Mouse (Mus musculus) cerebellum, adult 8-10 months (tissue): ENCODE measurements around the gene Sigmar1.
A peak's percentile ranks its signal among the peaks of the same experiment; 100 is the strongest.
"Not testable (repeated sequence)": the region's sequence is repeated elsewhere in the genome, so short reads cannot be mapped to it uniquely, and the experiment has no call there.

Source experiments
- DNase-seq: peaks from one replicate; pipeline ENCODE4 v3.0.0; 2022

Sigmar1 gene

DNA sequence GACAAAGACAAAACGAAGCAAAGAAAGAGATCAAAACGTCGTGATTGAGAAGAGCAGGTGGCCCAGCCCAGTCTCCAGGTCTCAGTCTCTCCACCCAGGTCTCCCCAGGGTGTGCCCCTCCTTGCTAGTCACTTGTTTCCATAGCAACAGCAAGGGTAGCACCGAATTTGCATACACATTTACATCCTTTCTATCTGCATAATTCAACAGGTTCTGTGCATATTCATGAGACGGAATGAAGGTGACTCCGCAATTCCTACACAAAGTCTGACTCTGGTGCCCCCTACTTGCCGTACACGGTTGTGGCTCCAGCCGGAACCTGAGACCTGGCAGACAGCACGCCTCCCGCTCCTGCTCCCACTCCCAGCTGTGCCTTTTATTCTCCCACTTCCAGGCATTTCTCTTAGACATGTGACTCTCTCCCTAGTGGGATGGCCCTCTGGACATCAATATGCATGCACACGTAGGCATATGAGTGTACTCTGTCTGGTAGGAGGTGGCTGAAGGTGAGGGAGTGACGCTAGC lies 48.9 kb downstream of the Sigmar1 start:
- DNase-seq = peak; percentile 78

DNA sequence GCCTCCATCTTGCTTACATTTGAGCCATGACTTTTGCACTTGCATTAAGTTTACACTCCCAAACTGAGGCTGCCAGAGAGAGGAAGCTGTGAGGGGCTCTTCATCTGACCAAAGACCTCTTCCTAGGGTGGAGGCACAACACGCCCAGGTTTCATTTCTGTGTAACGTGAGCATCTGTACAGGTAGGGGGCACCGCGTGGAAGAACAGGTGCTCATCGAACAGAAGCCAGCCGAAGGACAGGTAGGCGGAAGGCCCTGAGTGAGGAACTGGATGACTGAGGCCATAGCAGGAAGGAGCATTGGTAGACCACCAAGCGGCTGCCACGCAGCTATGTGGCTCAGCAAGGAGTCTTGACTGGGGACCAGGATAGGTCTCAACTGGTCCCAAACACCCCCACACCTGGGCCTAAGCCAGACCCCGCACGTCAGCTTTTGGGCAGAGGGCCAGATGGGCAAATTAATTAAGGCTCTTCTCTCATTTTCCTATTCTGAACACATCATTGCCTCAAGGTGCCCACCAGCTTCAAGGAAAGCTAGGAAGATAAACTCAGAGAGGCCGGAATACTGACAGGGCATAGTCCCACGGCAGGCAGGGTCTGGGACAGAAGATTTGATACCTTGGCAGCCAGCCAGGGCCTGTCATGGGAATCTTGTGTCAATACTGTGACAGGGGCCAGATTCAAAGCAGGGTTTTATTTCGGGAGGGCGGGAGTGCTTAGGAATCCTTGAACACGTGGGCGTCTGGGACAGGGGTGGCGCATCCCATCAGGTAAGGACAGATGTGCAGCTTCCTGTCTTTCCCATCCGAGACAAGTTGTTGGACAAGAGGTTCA lies 49.8 kb downstream of the Sigmar1 start:
- peak; percentile 41 for DNase-seq

DNA sequence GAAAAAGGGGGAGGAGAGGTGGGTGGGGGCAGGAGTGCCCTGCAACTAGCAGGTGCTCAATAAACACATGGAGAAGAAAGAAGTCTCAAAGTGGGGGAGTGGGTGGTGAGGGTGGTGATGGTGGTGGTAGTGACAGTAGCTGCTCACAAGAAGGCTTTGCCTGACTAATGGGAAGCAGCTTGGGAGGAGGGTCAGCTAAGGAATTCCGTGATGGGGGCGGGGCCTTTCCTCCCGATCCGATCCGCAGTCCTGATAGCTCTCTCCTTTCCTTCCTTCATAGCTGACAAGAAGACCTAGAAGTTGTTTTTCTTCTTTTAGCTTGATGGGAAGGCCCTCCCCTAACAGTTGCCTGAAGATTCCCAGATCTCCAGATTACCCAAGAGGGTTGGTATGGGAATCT lies 51.3 kb downstream of the Sigmar1 start:
- DNase-seq = no peak

DNA sequence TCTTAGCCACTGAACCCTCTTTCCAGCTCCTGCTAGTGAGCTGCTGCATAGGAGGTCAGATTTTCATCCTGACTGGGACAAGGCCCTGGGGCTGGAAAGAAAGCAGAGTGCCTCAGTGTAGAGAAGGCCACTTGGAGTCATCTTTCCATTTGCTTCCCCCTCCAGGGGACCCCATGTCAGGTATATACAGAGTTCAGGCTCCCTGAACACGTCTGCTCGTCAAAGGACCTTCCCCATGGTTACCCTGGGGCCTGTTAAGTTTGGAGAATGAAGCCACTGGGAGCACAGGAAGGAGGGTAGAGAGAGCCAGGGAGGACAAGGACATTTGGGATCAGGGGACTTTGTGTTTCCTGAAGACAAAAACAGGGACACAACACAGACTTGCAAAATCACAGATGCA lies 53.7 kb downstream of the Sigmar1 start:
- DNase-seq = not testable (repeated sequence)

DNA sequence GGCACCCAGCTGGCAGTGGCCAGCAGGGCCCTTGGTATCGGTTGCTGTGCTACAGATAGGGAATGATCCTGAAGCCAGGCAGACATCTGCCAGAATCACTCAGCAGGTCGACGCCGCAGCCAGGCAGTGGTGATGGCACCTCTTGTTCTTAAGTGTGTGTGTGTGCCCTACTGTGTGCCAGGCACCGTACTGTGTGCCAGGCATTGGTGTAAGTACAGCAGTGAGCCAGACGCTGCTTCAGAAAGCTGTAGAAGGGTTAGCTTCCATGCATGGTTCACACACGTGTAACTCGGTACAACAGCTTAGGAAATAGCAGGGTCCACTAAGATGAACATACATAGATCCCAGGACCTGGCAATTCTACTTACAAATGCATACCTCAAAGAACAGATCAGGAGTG lies 55.7 kb downstream of the Sigmar1 start:
- DNase-seq = not testable (repeated sequence)

DNA sequence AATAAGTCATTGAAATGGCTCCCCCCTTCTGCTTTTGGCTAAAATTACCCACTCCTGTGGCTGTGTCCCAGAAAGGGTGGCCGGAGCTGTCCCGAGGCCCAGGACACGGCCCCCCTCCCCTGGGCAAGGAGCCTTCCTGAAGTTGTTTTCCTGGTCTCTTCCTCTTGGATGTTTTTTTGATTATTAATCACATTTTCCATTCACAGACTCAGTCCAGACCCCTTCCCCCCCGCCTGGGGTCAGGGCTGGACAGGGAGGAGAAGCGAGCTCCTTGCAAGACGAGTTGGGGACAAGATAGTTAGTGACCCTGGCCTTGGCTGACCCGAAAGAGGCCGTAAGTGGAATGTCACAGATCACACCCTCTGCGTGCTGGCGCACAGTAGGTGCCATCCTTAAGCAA lies 56.2 kb downstream of the Sigmar1 start, which contains the start of gene Il11ra1:
TSS of gene Il11ra1 (plus strand) at position 207 of the 400 bp plus-strand sequence.
- peak; percentile 13 for DNase-seq

DNA sequence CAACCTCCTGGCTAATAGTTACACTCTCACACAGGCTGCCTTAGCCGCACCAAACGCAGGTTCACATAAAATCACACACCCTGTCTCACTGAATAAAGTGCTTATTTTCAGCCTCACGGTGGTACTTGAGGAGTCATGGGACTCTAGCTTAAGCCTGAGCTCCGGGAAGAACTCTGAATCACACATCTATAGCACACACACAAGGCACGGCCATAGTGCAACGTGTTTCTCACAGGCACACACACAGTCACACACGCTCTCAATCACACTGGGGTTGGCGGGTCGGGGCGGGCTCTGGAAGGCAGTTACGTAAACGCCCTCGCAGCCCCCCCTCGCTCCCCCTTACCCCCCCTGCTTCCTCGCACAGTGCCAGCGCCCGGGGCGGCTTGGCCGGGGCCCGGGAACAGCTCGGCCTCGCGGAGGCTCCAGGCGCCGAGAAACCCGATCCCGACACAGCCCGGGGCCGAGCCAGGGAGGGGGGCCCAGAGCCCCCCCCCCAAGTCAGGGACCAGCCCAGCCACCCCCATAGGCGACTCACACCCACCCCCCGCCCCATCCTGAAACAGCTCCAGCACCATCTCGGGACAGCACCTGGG lies 57.4 kb downstream of the Sigmar1 start:
- DNase-seq = peak; percentile 61

DNA sequence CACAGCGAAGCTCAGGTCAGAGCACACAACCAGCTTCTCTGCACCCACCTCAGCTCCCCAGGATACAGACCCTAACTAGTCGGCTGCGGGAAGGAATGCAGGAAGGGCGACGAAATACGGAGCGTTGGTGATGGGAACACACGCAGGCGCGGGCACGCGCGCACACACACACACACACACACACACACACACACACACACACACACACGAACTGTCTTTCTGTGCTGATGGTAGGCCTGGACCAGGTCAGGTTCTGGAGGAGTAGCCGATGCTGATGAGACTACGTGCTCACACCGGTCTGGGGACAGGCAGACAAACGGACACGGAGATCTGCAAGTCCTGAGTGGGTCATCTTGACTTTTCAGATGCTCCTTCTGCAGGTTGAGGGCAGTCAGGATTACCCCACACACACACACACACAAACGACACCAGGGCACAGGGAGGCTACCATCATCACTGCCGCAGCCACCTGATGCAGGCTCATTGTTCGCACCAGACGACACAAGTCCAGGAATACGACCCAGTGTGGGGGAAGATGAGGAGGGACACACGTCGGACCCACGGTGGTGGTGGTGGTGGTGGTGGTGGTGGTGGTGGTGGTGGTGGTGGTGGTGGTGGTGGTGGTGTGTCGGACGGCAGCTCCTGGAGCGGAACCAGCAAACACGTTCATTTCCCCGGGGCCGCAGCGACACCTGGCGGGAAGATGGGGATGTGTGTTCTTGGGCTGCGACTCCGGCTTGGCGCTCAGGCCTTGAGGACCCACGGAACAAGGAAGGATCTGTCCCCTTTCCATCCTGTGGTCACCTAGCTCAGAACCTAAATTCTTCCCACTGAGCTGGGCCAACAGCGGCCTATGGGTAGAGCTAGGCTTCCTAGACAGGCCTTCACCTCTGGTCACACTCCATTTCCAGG lies 58.8 kb downstream of the Sigmar1 start, which contains the start of gene Cntfr:
TSS of gene Cntfr (minus strand) at position 160 of the 912 bp plus-strand sequence.
- peak; percentile 91 for DNase-seq

DNA sequence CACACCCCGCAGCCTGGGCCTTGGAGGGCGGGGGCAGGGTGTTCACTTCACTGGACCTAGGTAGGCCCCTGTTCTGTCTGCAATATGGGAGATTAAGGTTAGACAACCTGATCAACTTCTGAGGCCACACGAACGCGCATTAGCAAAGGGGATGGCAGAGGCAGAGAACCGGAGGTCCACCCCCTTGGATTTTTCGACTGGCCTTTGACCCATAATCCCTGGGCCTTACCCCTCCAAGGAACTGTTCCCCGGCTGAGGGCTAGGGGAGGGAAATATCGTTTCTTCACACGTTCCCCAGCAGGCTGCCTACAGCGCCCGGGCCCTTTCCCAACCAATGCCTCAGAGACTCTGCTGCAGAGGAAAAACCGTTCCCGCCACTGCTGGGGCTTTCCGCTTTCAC lies 59.5 kb downstream of the Sigmar1 start:
- DNase-seq = not testable (repeated sequence)

DNA sequence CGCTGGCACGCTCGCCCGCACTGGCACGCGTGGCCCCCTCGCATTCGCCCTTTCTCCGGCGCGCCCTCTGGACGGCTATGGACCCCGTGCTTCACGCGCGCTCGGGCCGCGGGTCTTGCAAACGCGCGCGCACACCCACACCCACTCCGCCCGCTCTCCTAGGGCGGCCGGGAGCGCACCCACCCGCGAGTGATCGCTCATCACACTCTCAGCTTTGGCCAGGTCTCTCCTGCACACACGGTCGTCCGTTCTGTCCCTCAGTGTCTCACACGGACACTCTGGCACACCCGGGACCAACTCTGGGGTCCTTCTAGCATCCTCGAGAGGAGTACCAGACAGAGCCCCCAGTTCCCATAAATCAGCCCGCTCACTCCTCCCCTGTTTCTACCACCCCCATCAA lies 60.2 kb downstream of the Sigmar1 start:
- DNase-seq = not testable (repeated sequence)

DNA sequence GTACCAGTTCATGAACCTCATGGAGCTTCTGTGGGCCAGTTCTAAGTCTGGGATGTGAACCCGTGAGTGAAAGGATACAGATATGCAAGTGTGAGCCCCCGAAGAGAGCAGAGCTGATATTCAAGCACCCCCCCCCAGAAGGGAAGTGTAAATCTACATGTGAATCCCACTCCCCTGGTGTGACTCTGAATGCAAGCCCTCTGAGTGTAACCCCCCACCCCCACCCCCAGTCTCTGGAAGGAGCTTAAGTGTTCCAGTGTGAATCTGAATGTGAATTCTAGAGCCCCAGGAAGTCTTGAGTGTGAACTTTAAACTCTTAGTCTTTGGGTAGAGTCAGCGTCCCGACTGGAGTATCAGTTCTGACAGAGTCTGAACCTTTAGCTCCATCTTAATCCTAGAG lies 62.4 kb downstream of the Sigmar1 start:
- not testable (repeated sequence) for DNase-seq

DNA sequence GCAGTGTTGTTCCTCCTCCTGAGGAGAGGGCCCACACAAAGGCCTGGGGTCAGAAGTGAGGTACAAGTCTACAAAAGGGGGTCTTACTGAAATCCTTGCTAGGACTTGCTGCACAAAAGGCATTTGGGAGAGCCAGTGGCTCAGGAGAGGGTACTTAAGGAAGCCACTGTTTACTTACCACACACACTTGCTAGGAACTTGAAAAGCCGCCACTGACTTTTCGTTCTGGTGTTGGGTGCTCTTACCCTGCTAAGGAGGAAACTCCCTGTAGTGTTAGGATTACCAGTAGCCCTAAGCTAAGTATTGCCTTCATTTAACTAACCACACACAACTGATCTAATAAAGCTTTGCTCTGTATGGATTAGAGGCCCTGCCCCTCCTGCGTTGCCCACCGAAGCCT lies 65.9 kb downstream of the Sigmar1 start:
- not testable (repeated sequence) for DNase-seq

DNA sequence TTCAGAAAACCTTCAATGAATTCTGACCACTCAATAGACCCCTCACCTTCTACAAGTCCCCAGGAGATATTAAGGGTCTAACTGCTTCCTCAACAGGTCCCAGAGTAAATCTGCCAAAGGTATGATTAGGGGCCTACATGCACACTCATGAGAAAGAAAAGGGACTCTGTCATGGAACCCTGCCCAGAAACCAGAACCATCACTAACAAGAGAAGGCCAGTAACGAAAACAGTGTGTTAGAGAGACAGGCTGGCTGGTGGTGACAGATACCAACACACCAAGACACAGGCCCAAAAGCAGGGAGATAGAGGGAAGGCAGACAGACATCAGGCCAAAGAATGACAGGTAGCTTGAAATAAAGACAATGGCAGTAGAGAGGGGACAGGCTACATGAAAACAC lies 67.4 kb downstream of the Sigmar1 start:
- not testable (repeated sequence) for DNase-seq
